Comparison of ENCODE assay signal across 9 mouse cellular contexts in genomic region chr2:164385927-164386763, GRCm38 (mm10). TPM values are rescaled to one million over a fixed set of nuclear protein-coding genes. Genes with fewer than 3 reads are reported as not detected.
DNase-seq lines count a peak whose midpoint lies in the region; ATAC-seq and TF ChIP-seq lines count a peak whose summit lies in the region.
"Had no signal": no experiment of that assay in that cellular context is flagged by ENCODE, and none has a peak within 500 bp of the region (broad histone marks: within the 10 kb centered on the region; RNA-seq: fewer than 3 reads in every experiment).

No protein-coding gene starts in this region.

- H3K4me3 ChIP-seq in bone marrow, adult 2 months (replicated peaks; ENCODE audit: control insufficient read depth, low read depth, low read length) = no peak overlapping the region
- H3K4me3 ChIP-seq: left cerebral cortex, adult 2 months had no signal

- peak overlapping the region; percentile 30 for H3K27ac ChIP-seq in bone marrow, adult 2 months (ENCODE audit: control insufficient read depth, insufficient read depth, low read depth, low read length, poor library complexity)
- H3K27ac ChIP-seq: left cerebral cortex, adult 2 months had no signal

- H3K4me1 ChIP-seq in bone marrow, adult 2 months (ENCODE audit: control insufficient read depth, insufficient read depth, low read length) = peaks cover 2% of the 10 kb centered on the region; the same call in 1 of the 2 replicates

- intact Hi-C loops in gastrocnemius, postnatal 14 days (cut with DNase I; ENCODE audit: low total_unique reads) = loop anchor here (10.0 kb wide), 1 partner anchor 251 kb away; no protein-coding TSS in a partner anchor

- TF ChIP-seq POLR2A in bone marrow, adult 2 months (IDR thresholded peaks at IDR 0.05; ENCODE audit: borderline replicate concordance, control insufficient read depth, low read depth, low read length) = no peak

- DNase-seq in layer of hippocampus, adult 9-11 months = peak; percentile 69
- DNase-seq in layer of hippocampus, adult 9-10 months (ENCODE audit: low spot score) = no peak
- peak; percentile 66 for DNase-seq in forelimb bud, embryonic 11.5 days (ENCODE audit: low read depth, low spot score)
- DNase-seq in mesoderm, embryonic 11.5 days (ENCODE audit: low read depth, low spot score) = peak; percentile 74
- no peak for DNase-seq in urinary bladder, postnatal 36 days (ENCODE audit: low spot score in 2 of 2)
- no peak for DNase-seq in gastrocnemius, postnatal 14 days

- no peak for TF ChIP-seq CTCF in bone marrow, adult 2 months (IDR thresholded peaks at IDR 0.05; ENCODE audit: control insufficient read depth, insufficient read depth, low read length)

- ATAC-seq in megakaryocyte-erythroid progenitor cell, adult 5-6 weeks (replicated peaks; ENCODE audit: low FRiP score, low TSS enrichment, poor library complexity, severe bottlenecking) = no peak

- WGBS in bone marrow, adult 2 months = 21% methylated on average over 18 of the region's 18 CpGs

RNA-seq across cellular contexts. Expression of gene Slpi, which starts 2.8 kb away (rescaled TPM):
- polyA plus RNA-seq in bone marrow, adult 2 months (2011; ENCODE audit: insufficient read depth, insufficient read length, low replicate concordance, missing spikeins) = 48.8 and 108 TPM in 2 replicates
- total RNA-seq in megakaryocyte-erythroid progenitor cell, adult 5-6 weeks (2014; fragmentation: Nextera tagmentation) = not detected in 2 replicates
- total RNA-seq in megakaryocyte-erythroid progenitor cell, adult 5-6 weeks (2017) = not detected in 2 replicates
- total RNA-seq in gastrocnemius, postnatal 14 days (2021) = under 1 TPM; 0.64 to 0.66 TPM
- total RNA-seq: left cerebral cortex, adult 2 months had no signal

RNA-seq across cellular contexts. Expression of gene Rbpjl, which starts 16.8 kb away (rescaled TPM):
- not detected in 2 replicates for polyA plus RNA-seq in bone marrow, adult 2 months (2011; ENCODE audit: insufficient read depth, insufficient read length, low replicate concordance, missing spikeins)
- total RNA-seq in megakaryocyte-erythroid progenitor cell, adult 5-6 weeks (2014; fragmentation: Nextera tagmentation) = not detected in 2 replicates
- total RNA-seq in megakaryocyte-erythroid progenitor cell, adult 5-6 weeks (2017) = not detected in 2 replicates
- under 1 TPM in 1 of 2 experiments, not detected in 1; 0.07 TPM for total RNA-seq in gastrocnemius, postnatal 14 days (2021)

RNA-seq across cellular contexts. Expression of gene Matn4, which starts 18.8 kb away (rescaled TPM):
- polyA plus RNA-seq in bone marrow, adult 2 months (2011; ENCODE audit: insufficient read depth, insufficient read length, low replicate concordance, missing spikeins) = 0.86 and 1.2 TPM in 2 replicates
- not detected in 2 replicates for total RNA-seq in megakaryocyte-erythroid progenitor cell, adult 5-6 weeks (2014; fragmentation: Nextera tagmentation)
- 0.09 TPM in 1 of 2 replicates, not detected in the other for total RNA-seq in megakaryocyte-erythroid progenitor cell, adult 5-6 weeks (2017)
- total RNA-seq in gastrocnemius, postnatal 14 days (2021) = 1 to 10 TPM; 3.7 to 5.4 TPM

RNA-seq across cellular contexts. Expression of gene Svs5, which starts 53.6 kb away (rescaled TPM):
- polyA plus RNA-seq in bone marrow, adult 2 months (2011; ENCODE audit: insufficient read depth, insufficient read length, low replicate concordance, missing spikeins) = not detected in 2 replicates
- total RNA-seq in megakaryocyte-erythroid progenitor cell, adult 5-6 weeks (2014; fragmentation: Nextera tagmentation) = not detected in 2 replicates
- total RNA-seq in megakaryocyte-erythroid progenitor cell, adult 5-6 weeks (2017) = not detected in 2 replicates
- not detected for total RNA-seq in gastrocnemius, postnatal 14 days (2021)
- total RNA-seq: left cerebral cortex, adult 2 months had no signal

RNA-seq across cellular contexts. Expression of gene Sdc4, which starts 57.5 kb away (rescaled TPM):
- polyA plus RNA-seq in bone marrow, adult 2 months (2011; ENCODE audit: insufficient read depth, insufficient read length, low replicate concordance, missing spikeins) = 12.6 and 22.1 TPM in 2 replicates
- 1.0 and 5.3 TPM in 2 replicates for total RNA-seq in megakaryocyte-erythroid progenitor cell, adult 5-6 weeks (2014; fragmentation: Nextera tagmentation)
- 0.23 and 1.3 TPM in 2 replicates for total RNA-seq in megakaryocyte-erythroid progenitor cell, adult 5-6 weeks (2017)
- 10 to 100 TPM; 45.1 to 72.6 TPM for total RNA-seq in gastrocnemius, postnatal 14 days (2021)

Comparison
In these comparisons a context has a peak if more than half of its experiments do, and no peak if none do; other contexts are left out.
1. DNase-seq: peak in layer of hippocampus, adult 9-11 months (single experiment), forelimb bud, embryonic 11.5 days (single experiment) and mesoderm, embryonic 11.5 days (single experiment); none in layer of hippocampus, adult 9-10 months (single experiment), urinary bladder, postnatal 36 days (0 of 2) and gastrocnemius, postnatal 14 days (single experiment).
2. RNA of gene Matn4, which starts 18.8 kb away (total RNA-seq): 3.7 to 5.4 TPM in gastrocnemius, postnatal 14 days; 0.09 TPM in megakaryocyte-erythroid progenitor cell, adult 5-6 weeks; every median in the first group is over 4 times any median in the second.